Mouse (Mus musculus): ENCODE measurements around the gene Vmn1r44.
"Not testable (repeated sequence)": the region's sequence is repeated elsewhere in the genome, so short reads cannot be mapped to it uniquely, and the experiment has no call there.

Gene Vmn1r44

GRCm38 (mm10) chr6:89883360-89883759 is at the start of gene Vmn1r44:
Gene Vmn1r44, plus strand, starts transcription at chr6:89883660.
- DNase-seq (ENCODE audit: low spot score in 2 of 2): no peak

DNA sequence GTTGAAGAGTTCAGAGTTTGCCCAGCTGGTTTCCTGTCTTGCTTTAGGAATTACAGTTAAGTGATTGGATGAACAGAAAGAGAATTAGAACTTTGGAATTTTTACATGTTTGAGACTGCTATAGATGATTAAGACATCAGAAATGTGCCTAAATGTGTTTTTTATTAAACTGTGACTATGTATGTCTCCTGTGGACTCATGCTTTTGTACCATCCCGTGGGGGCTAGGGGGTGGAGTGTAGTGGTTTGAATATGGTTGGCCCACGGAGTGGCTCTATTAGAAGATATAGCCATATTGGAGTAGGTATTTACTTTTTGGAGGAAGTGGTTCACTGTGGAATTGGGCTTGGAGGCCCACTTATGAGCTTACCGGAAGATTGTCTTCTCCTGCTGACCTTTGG is 25.9 kb upstream of the Vmn1r44 start:
- no peak for DNase-seq (ENCODE audit: low spot score in 2 of 2)

DNA sequence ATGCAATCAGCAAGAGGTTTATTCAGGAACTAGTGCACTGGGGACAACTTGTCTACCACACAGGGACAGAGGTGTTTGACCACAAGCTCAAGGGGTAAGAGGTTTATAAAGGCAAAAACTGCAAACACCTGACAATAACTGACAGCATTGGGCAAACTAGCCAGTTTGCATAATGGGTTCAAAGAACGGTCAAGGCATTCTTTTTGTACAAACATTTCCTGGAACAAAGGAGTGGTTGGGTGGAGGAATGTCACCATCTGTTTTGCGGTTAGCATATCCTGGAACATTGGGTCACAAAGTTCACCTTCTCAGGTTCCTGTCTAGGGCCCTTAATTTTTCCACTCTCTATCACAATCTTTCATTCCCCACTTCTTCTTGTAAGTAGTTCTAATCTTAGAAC is 23.6 kb upstream of the Vmn1r44 start:
- no peak for DNase-seq (ENCODE audit: low spot score in 2 of 2)

DNA sequence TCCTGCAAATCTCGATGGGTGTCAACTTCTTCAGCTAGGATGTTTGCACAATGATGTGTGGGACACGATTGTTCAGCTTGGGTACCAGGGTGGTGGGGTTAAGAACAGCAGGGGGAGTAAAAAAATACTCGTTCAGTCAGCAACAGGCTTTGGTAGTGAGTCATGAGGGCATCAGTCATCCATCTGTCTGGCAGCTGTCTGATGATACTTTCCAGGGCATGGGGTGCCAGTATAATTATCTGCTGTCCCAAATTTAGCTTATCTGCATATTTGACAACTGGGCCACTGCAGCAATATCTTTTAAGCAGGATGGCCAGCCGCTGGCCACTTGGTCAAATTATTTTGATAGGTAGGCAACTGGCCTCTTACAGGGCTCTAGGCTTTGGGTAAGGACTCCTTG is 19.7 kb upstream of the Vmn1r44 start:
- DNase-seq (ENCODE audit: low spot score in 2 of 2): no peak

DNA sequence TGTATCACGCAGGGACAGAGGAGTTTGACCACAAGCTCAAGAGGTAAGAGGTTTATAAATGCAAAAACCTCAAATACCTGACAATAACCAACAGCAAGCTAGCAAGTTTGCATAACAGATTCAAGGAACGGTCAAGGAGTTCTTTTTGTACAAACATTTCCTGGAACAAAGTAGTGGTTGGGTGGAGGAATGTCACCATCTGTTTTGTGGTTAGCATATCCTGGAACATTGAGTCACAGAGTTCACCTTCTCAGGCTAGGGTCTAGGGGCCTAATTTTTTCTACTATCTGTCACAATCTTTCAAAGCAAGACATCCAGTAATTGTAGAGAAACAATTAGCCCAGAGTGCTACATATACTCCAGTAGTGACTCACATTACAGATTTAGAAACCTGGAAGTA is 16.2 kb upstream of the Vmn1r44 start:
- no peak for DNase-seq (ENCODE audit: low spot score in 2 of 2)

- no peak for DNase-seq (ENCODE audit: low spot score in 2 of 2)
Observed at GRCm38 (mm10) chr6:89867976-89868375, 15.5 kb upstream of the Vmn1r44 start.

GRCm38 (mm10) chr6:89876313-89876712 is 7.1 kb upstream of the Vmn1r44 start, which contains the start of the genes Vmn1r42 and Vmn1r43:
Gene Vmn1r42, minus strand, starts transcription at chr6:89876413.
Gene Vmn1r43, minus strand, starts transcription at chr6:89876413.
- not testable (repeated sequence) for DNase-seq (ENCODE audit: low spot score in 2 of 2)

DNA sequence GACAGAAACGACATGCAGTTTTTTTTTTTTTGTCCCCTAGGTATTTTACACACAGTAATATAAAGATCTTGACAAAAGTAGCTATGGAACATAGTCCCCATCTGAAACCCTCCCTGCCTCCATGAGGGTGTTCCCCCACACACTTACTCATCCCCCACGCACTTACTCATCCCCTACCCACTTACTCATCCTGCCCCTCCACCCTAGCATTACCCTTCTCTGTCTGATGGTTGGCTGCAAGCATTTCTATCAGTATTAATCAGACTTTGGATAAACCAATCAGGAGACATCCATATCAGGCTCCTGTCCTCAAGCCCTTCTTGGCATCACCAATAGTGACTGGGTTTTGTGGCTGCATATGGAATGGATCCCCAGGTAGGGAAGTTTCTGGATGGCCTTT is 6.5 kb upstream of the Vmn1r44 start:
- no peak for DNase-seq (ENCODE audit: low spot score in 2 of 2)

DNA sequence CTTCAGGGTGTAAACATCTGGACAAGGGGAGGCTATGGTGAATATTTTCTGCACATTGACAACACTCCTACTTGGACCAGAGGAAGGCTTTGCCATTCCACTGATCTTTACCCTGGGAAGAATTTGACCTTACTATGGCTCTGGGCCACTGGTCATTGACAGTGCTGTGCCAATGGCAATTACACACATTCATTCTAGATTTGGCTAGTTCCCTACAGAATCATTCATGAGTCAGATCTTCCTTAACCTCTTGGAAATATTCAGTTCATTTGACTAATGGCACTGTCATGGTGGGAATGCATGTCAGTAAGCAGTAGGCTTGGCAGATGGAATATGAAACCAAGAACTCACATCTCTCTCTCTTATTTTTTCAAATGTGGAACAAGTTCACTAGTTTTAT is 2.6 kb upstream of the Vmn1r44 start:
- DNase-seq (ENCODE audit: low spot score in 2 of 2): no peak

DNA sequence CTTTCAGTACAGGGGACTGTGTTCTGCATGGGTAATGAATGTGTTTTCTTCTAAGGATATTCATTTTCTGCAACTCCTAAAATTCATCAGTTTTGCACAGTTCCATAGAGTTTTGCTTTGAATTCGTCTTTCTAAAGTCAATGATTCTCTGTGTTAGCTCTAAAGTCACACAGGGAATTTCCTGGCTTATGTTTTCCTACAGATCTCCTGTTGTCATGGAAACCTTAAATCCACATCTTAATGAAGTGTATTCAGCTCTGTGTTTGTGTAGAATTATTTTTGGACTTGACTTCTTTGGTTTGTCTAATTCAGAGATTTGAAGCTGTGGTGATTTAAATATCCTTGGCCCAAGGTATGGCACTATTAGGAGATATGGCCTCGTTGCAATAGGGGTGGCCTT is 352 bp downstream of the Vmn1r44 start:
- no peak for DNase-seq (ENCODE audit: low spot score in 2 of 2)

DNA sequence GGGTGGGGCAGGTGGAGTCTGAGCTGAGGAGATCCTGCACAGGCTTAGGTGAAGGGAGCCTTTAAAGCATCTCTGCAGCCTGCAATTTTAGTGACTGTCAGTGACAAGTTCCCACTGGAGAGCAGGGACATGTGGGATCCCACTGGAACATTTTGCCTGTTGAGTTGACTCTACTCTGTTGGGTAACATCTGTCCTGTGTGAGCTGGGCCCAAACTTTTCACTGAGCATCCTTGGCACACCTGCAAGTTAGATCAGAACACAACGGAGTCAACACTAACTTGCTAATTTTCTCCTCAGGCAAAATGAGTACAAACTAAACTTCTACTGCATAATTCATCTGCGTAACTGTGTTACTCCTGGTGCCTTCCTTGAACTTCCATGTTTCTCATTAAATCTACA is 57.0 kb downstream of the Vmn1r44 start, which contains the start of gene Vmn1r45:
TSS of gene Vmn1r45 (minus strand) at position 101 of the 400 bp plus-strand sequence.
- DNase-seq (ENCODE audit: low spot score in 2 of 2): not testable (repeated sequence)

DNA sequence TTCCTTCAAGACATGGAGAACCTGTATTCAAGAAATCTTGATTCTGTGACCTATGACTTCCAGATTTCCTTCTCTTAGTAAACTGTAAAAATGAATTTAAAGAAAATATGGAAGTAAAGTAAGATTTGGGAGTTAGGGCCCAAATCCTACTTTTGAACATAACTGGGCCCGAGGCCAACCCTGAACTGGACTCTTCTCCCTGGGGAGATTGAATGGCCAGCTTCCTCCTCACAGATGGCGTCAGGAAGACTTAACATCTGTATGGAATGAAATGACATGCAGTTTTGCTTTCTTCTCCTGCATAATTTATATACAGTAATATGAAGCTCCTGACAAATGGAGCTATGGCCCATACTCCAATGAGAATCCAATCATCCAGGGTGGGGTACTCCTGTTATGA is 57.5 kb downstream of the Vmn1r44 start:
- DNase-seq (ENCODE audit: low spot score in 2 of 2): no peak

All from right cerebral cortex, postnatal 10 days (tissue).